Mouse (Mus musculus) monocyte, adult 5-6 weeks (primary cell): Measurements from ENCODE around the gene Mtf1. TPM values are rescaled to one million over a fixed set of nuclear protein-coding genes. Genes with fewer than 3 reads are reported as not detected.

Experiments
- ATAC-seq: fragments of 153-309, 156-312 bp; replicated peaks from 2 replicates; pipeline ENCODE4 v1.8.0; 2017; ENCODE audit warnings: mild to moderate bottlenecking; ENCODE audit not compliant: low TSS enrichment, insufficient number of reproducible peaks, severe bottlenecking, poor library complexity, low FRiP score
- total RNA-seq: library from RNA; stranded (forward); fragments of 200-1000, 200-491, 200-594 nt; gene quantifications from 3 replicates; pipeline ENCODE4 v1.2.3, GENCODE M21; 2017

Mtf1 gene
- 33.8 to 50.2 TPM (median 34.0 TPM) in 3 replicates for total RNA-seq

DNA sequence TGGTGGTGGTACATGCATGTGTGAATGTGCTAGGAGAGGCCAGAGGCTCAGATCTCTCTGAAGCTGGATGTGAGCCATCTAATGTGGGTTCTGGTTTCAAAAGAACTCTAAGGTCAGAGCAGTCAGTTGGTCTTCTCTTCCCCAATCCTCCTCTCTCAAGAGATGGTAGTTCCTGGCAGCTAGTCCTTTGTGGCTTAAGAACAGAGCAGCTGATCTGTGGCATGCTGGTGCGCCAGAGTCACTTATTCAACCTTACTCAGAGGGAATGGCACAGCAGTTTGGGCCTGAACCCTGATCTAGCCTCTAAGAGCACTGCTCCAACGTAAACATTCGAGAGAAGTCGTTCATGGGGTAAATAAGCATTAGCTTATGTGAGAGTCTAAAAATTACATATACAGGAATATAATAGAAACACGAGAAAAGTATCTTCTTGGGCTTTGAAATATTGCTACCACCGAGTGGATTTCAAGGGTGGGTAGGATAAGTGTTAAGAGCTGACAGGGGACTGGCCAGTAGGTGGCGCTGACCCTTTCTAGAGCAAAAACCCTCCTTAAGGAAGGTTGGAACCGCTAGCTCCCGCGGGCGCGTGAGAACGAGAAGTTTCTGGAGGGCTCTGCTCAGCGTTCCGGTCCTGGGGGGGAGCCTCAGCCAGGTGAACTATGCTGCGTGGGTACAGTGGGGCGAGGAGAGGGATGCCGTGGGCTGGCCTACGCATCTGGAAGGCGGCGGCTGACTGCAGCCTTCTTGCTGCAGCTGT, at the start of gene Mtf1:
Gene Mtf1, plus strand, starts transcription at position 553 of the 757 bp plus-strand sequence.
- ATAC-seq = peak; percentile 49

DNA sequence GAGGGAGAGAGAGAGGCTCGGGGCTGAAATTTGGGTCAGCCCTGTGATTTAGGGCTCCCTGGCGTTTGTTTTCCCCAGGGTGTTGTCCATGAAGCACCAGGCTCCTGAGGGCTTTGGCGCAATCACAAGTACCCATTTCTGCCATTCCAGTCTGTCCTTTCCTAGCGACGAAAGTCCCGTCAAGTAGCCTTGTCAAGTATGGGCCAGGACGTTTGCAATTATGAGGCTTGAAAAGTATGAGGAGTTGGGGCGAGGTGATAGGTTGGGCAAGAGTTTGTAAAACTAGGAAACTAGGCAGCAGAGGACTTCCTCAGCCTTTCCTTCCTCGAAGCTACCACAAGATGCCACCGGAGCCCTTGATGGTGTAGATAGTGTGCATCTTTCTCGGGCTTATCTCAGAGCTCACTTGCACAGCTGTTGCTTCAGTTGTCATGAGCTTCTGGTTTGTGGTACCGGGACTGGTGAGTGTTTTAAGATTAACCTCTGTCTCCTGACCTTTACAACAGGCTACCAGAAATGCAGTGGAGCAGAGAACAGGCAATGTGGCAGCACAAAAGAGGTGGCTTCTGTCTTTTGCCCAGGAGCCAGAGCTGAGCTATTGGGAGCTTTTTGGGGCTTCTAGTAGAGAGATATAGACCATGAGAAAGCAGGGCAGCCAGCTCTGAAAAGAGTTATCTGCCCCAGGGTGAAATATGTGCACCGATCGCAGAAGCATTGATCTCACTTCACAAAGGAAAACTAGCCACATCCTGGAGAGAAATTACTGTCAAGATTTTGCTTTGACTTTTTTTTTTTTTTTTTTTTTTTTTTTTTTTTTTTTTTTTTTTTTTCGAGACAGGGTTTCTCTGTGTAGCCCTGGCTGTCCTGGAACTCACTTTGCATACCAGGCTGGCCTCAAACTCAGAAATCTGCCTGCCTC, 49.4 kb upstream of the Mtf1 start:
- 0 out of 2 replicates have a peak, but pooled peaks have one; percentile 22 for ATAC-seq

DNA sequence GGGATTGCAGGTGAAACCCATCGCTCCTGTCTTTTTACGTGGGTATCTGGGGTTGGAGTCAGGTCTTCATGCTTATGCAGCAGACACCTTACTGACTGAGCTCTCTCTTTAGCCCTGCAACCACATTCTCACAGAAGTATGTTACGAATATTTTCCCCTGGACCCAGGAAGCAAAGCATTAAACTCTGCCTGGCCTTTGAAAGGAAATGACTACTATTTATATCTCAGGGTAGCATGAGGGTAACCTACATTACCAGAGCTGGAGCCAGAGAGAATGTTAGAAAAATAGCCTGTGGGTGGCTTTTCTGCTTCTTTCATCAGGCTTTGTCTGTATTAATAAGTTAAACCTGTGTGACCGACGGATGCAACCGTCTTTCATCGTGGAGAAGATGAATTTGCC, 46.4 kb upstream of the Mtf1 start:
- no peak for ATAC-seq

DNA sequence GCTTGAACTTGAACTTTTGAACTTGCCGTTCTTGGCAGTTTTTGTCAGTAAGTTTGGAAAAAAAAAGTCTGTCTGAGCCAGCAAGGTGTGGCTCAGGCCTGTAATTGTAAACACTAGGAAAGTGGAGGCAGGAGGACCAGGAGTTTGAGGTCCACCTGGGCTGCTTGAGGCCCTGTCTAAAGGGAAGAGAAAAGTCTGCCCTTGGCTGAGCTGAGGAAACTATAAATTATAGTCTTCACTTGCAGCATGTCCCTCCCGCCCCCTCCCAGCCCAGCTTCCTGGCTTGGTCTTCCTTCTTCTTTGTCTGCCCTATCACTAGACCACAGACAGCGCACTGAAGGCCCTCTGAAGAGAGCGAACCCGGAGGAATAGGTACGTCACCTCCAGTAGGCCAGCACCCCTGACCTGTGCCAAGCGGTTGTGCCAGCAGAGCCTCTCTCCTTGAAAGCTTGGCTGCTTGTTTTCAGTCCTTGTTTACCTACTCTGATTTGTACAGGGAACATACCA, 42.5 kb upstream of the Mtf1 start:
- no peak for ATAC-seq

DNA sequence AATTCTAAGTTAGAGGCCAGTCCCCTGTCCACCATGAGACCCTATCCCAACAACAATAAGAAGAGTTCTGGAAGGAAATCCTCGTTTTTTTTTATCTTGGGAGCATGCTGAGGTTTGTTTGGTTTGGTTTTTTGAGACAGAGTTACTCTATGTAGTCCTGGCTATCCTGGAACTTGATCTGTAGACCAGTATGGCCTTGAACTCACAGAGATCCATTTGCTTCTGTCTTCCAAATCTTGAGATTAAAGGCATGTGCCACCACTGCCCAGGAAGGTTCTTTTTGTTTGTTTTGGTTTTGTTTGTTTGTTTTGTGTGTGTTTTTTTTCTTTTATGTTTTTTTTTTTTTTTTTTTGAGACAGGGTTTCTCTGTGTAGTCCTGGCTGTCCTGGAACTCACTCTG, 40.7 kb upstream of the Mtf1 start:
- ATAC-seq = no peak

DNA sequence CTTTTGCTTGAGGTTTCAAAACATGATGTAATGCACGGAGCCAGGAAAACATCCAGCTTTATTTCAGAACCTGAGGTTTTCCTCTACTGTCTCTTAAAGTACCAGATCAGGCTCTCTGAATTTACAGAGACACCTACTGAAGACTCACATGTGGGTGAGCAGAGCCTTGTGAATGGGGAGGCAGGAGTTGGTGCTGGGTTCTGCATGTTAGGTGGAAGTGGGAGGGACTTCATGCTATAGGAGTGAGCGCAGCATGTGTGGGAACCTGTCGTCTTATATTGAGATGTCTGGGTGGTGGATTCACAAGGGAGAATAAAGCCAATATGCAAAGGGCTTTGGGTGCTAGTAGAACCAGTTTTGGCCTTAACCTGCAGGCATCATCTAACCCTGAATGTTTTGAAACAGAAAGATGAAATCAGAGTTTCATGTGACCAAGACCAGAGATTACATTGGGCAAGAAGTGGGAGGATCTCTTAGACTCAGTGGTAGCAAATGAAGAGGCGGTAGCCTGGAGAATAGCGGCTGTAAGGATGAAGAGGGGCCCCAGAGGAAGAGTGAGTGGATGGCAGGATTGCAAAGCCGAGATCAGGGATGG, 38.9 kb upstream of the Mtf1 start:
- ATAC-seq = no peak

DNA sequence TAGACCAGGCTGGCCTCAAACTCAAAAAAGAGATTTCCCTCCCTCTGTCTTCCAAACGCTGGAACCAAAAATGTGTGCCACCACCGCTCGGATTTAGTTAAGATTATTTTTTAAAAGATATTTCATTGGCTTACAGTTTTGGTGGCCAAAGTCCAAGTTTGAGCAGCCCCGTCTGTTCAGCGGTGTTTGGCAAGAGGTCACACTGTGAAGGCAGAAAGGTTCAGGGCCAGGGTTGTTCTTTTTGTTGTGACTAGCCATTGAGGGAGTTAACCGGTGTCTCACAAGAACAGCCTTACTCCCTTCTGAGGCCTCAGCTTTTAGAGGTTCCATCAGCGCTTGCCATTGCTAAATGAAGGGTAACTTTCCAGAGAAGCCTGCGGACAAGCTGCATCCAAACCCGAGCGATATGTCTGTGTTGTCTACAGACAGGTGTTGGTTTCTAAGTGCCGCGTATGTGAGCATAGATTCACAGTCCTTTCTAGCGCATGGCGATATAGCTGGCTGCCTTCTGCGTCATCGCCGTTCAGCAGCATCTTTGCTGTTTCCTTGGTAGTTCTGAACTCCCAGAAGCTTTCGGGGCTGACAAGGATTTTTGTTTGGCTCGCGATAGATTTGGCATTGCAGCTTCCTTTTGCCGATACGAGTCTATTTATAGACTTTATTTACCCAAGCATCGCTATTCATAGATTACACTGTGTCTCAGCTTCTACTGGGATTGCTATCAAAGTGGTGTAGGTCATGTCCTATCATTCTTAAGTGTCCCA, 35.9 kb upstream of the Mtf1 start:
- ATAC-seq = no peak

DNA sequence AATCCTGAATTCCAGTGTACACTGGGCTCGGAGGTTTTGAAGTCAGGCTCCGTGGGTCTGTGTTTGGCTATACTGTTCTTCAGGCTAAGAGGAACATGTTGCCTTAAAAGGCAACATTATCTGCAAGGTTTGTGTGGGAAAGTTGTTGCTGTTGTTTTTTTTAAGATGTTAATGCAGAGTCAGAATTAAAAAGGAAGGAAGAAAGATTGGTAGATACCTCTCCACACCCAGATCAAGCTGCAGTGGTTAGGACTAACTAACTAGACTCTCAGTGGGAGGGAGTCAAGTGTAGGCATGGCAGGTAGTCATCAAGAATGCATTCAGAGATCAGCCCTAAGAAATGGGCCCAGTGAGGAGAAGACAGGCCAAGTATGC, 35.4 kb upstream of the Mtf1 start:
- no peak for ATAC-seq

DNA sequence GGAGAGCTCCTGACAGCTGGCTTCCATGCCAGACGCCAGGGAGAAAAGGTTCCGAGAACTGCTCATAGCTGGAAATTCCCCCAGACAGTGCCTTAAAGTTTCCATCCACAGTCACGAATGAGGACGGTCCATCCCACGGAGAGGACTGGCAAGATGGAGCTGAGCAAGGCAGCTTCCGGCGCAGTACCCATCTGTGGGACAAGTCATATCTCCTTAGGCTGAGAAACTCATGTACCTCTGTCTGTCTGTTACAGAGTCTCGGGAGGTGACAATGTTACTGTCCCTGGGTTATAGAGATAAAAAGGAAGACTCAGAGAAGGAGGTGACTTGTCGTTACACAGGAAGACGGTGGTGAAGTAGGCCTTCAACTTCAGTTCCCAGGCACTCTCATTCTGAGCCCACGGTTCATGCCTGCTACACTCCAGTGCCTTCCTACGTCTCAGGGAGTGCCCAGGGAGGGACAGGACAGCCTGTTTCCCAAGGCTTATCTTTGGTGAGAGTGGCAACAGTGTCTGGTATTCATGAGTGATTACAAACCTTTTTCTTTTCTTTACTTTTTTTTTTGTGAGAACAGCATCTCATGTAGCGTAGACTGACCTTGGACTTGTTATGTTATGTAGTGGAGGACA, 32.8 kb upstream of the Mtf1 start:
- no peak for ATAC-seq

DNA sequence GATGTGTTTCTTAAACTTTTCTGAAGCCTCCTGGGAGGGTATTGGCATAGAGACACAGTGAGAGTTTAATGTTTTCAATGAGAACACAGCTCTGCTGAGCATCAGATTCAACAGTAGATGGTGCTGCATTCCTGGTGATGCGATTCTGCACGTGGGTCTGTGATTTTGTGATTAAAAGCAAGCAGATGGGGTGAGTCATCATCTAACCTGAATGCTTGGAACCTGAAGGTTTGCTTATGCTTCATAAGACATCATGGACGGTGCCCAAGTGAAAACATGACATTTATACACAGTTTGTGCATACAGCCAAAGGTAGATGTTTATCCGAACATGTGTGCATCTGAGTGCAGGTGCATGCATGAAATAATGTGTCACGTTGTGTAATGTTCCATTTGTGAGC, 31.3 kb upstream of the Mtf1 start:
- no peak for ATAC-seq

DNA sequence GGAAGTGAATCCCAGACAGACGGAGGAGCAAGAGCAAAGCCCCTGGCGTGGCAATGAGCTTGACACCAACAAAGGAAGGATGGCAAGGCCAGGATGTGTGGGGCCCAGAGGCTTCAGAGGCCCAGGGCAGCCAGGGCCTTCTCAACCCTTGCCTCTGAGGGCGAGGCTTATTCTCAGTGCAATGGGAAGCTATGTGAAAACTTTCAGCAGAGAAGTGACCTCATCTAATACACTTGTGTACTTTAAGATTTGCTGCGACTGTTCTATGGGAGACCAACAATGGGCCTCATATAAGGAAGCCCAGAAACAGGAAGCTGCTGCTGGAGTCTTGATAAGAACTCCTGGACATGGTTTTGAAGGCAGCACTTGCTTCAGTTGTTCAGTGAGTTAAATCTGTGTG, 29.8 kb upstream of the Mtf1 start:
- ATAC-seq = peak; percentile 34

DNA sequence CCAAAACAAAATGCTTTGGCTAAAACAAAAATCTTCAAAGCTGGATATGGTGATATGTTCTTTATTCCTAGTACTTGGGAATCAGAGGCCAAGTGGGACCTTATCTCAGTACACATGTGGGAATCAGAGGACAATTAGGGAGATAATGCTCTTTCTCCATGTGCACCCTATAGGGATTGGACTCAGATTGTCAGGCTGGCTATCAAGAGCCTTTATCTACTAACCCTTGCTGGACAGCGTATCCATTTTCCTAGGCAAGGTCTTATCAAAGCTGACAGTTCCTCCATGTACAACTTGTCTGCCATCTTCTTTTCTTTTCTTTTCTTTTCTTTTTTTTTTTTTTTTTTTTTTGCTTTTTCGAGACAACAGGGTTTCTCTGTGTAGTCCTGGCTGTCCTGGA, 28.5 kb upstream of the Mtf1 start:
- ATAC-seq = no peak

DNA sequence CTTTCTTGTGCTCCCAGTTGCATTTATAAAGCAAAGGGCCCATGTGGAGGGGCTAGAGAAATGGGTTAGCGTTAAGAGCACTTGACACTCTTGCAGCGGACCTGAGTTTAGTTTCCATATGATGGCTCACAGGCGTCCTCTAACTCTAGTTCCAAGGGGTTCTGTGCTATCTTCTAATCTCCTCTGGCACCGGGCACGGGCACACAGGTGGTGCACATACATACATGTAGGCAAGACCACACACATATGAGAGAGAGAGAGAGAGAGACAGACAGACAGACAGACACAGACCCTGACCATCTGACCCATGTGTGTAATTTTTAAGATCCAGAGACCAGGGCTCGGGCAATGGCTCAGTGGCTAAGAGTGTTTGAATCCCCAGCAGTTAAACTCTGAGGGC, 27.9 kb upstream of the Mtf1 start:
- ATAC-seq = no peak

DNA sequence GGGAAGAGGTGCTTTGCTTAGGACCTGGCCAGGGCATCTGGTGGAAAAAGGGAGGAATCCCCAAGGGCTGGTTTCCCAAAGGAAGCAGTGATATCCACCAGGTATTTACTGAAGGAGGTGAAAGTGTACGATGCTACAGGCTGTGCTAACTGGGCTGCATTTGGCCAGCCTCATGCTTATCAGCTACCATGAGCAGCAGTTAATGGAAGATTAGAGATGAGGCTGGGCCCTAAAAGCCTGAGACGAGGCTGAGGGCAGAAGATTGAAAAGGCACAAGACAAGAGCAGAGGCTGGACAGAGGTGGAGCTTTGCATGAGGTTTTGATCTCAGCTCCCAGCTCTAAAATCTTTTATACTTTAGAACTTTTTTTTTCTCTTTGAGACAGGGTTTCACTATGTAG, 27.5 kb upstream of the Mtf1 start:
- ATAC-seq = no peak

DNA sequence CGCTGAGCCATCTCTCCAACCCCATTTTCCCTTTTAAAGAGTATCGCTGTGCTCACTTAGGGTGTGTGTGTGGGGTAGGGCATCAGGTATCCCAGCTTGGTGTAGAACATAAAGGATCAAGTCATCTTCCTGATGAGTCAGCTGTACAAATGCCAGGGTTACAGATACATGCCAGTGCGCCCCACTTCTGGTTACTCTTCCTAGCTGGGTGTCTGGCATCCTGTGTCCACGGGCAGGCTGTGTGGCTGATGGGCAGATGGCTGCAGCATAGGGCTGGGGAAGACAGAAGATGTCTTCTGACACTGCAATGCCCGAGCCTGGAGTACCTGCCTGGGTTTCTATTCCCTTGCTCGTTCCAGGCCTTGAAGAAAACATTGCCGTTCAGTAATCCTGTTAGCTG, 20.5 kb upstream of the Mtf1 start:
- no peak for ATAC-seq

DNA sequence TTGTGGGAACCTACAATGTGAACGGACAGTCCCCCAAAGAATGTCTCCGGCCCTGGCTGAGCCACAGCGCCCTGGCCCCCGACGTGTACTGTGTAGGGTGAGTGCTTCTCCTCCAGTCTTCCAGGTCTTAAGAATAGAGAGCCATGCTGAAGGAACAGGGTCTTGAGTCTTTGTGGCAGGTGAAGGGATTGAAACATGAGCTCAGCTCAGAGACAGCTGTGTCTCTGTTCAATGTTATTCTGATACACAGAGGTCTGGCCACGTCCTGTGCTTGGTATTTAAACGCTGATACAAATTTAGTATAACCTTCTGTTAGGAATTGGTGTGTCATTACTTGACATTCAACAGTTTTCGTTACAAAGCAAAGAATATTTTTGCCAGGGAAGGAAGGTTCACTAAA, 19.5 kb upstream of the Mtf1 start:
- ATAC-seq = no peak

DNA sequence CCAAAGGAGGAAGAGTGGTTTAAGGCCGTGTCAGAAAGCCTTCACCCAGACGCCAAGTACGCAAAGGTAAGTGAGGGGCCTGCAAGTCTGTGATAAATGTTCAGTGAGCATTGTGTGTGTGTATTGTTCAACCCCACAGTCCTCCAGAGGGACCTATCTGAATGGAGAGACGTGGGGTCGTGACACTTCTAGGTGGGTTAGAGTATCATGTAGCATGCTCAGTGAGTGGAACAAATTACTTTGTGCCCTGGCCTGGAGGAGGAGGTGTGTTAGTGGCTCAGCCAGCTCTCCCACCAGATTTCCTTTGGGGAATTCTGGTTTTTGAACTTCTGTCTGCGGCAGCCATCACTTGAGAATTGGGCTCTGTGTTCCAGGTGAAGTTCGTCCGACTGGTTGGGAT, 18.0 kb upstream of the Mtf1 start:
- no peak for ATAC-seq

DNA sequence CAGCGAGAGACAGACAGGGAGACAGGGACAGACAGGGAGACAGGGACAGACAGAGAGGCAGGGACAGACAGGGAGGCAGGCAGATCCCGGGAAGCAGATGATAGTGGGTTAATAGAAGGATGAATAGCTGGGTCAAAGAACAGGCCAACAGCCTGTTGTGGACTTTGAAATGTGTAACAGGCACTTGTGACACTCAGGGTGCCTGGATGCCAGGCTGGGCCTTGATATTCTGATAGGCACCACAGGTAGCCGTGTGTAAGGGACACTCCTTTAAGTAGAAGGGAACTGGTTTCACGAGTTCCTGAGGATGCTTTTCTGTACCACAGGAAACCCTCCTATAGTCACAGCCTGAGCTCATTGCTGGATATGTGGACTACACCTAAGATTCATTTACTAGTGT, 11.9 kb upstream of the Mtf1 start:
- ATAC-seq = no peak
